Mouse (Mus musculus): ENCODE data around the gene Abhd5.

Gene Abhd5

DNA sequence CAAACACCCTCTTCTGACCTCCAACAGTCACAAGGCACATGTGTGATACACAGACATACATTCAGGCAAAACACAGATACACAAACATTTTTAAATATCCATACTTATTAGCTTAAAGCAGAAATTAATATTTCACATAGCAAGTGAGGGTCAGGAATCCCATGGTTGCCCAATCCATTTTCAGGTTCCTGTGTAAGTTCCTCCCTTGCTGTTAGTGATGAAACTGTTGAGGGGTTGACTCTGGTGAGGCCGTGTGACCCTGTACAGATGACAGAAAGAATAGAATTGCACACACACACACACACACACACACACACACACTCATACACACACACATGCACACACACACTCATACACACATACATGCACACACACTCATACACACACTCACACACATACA lies 63.2 kb downstream of the Abhd5 start:
- DNase-seq (ENCODE audit: low read depth, low spot score) = no peak

DNA sequence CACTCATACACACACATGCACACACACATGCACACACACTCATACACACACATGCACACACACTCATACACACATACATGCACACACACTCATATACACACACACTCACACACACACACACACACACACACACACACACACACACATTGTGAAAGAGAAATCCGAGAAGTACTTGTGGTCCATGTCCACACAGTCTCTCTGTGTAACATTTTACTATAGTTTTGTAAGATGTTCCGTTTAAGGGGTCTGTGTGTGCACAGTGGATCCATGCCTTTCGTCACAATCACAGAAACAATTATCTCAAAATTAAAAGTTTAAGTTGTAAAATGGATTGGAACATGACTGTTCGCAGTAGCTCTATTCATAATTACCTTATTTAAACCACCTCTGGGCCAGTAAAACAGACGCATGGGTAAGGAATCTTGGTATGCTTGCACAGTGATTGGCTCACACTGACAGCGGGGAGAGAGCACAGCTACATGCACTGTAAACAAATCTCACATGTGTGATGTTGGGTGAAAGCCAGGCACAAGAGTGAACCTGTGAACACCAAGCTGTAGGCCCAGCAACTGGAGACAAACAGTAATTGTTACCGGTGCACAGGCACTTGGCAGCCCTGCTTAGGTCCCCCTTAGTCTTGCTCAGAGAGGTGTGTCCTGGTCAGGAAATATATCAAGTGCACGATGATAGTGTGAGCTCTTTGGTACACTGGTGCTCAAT lies 63.8 kb downstream of the Abhd5 start:
- DNase-seq (ENCODE audit: low read depth, low spot score) = no peak

DNA sequence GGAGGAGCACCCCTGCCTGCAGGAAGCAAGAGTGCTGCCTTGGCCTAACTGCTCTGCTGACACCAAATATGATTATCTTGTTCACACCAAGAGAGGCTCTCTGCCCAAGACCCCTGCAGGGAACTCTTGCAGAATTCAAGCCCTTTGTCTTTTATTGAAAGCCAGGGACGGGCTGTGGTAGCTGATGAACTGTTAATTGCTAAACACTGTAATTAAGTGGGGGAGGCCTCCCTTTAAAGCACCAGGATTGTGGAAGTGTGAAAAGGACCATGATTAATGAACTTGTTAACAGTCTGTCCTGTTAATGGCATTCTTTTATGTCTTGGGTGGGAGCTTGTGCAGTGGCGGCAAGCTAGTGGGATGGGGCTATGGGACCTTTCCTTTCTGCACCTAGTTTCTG lies 65.2 kb downstream of the Abhd5 start:
- DNase-seq (ENCODE audit: low read depth, low spot score) = no peak

DNA sequence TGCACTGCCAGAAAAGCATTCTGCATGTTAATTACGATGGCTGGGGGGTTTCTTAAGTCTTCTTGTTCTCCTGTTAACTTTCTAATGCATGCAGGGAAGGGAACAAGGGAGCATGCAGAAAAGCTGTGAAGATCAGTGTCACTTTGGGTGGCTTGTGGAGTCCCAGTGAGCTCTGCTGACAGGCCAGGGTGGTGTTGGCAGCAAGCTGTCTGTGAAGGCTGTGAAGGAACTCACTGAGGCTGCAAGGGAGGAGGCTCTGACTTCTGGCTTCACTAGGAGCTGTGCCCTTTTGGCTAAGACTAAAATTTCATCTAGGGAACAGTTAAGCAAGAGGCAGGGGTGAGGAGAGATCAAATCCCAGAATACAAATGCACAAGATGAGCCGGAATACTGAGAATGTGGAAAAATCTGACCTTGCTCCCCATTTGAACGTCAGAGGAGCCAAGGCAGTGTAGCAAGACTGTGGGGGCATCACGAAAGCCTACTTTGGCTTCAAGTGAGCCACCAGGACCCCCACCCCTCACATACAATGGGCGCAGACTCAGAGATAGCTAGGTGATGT lies 68.9 kb downstream of the Abhd5 start:
- no peak for DNase-seq (ENCODE audit: low read depth, low spot score)

DNA sequence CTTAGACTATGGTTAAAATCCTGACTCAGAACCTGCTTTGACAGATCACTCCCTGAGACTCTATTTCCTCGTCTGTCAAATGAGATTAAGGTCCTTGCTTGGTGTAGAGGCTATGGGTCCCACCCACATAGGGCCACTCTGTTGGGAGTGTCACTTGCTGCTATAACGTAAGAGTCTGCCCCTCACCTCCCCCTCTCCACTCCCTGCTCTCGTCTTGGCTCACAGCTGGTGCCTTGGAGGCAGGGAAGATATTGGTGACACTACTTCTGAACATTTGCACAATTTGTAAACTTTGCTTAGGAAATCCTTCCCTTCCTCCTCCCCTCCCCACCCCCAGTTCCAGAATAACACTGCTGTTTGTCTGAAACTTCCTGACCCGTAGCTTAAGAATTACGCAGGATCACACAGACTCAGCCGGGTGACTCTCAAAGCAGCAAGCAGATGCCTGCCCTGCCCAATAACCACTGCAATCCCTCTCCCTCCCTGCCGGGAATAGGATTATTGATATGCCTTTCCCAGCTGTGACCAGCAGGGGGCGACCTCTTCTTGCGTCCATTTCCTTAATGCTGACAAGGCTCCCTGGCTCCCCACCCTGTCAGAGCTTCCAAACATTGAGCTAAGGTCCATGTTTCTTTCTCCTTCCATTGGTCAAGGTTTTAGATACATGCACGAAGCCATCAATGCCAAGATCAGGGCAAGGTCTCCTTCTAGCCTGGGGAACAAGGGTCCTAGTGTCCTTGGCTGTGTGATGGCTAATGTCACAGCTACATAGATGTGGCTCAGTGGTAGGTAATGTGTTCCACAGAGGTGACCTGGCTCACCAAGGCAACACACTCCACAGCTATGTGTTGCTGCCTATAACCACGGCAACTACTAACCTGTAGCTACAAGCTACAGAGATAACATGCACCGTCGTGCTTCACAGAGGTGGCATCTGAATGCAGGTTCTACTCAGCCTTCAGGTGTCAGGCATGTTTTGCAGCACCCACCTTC lies 69.7 kb downstream of the Abhd5 start:
- peak; percentile 77 for DNase-seq (ENCODE audit: low read depth, low spot score)

DNA sequence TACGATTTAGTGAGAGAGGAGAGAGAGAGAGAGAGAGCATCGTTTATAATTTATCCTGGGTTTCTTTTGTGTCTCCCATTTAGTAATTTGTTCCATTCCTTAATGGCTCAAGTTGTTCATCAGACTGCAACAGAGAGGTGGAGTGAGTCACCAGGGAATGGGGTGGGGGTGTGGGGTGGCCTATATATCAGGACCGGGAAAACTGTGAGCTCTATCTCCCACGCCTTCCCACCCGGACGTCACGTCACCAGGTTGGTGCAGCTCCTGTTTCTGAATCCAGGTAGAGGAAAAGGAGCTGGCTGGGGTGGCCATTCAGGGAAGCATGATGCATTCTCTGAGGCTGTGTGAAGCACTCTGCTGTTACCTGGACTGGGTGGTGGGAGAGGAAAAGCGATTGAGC lies 70.5 kb downstream of the Abhd5 start:
- DNase-seq (ENCODE audit: low read depth, low spot score) = no peak

DNA sequence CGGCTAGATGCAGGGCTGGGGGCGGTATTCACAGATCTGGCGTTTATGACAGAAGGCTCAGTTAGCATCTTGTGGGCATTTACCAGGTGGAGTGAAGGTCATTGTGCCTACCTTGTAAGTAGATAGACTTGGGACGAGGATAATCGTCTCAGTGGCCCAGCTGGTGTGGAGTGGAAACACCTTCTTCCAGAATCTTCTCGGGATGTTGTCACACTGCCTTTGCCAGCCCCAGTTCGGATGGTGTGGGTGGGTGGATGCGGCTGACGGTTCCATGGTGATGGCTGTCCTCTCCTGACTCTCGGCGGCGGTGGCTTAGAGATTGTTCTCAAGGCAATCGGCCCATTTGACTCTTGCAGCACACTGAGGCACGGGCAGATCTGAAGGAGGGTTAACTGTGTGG lies 71.3 kb downstream of the Abhd5 start:
- no peak for DNase-seq (ENCODE audit: low read depth, low spot score)

DNA sequence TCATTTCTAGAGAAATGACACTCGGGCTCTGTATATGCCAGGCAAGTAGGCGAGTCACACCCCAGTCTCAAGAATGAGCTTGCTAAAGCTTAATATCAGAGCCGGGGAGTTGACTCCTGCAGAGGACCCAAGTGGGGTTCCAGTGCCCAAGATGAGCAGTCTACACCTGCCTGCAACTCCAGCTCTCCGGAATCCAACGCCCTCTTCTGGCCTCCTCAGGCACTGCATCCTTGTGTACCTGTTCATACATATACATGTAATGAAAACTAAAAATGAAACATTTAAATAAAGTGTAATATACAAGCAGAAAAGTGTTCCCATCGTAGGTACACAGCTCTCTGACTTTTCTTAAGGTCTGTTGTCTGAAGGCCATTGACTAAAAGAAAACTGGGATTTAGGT lies 71.7 kb downstream of the Abhd5 start:
- peak; percentile 54 for DNase-seq (ENCODE audit: low read depth, low spot score)

DNA sequence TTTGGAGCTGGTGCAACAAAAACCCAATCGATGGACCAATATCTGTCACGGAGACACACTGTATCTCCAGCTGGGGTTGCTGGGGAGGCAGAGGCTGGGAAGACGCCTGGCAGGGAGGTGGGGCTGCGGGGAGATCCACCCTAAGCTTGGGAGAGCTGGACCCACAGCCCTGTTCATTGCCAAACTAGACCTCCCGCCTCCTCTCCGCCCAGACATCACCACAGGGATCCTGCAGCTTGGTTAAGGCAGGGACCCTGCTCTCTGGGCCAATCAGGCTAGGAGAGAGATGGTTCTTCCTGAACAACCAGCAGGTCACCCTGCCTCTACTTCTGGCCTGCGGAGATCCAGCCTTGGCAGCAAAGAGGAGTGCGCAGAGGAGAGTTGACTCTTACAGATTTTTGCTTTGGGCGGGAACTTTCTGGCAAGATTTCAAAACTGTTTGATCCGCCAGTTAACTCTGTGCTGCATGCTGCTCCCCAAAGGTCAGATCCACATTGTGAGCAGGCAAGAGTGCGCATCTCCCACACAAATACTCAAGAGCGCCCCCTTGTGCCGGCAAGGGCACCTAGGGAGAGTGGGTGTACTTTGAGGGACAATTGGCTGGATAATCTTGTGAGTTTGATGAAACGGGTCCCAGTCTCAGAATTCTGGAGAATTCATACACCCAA lies 73.7 kb downstream of the Abhd5 start:
- DNase-seq (ENCODE audit: low read depth, low spot score) = peak; percentile 78

DNA sequence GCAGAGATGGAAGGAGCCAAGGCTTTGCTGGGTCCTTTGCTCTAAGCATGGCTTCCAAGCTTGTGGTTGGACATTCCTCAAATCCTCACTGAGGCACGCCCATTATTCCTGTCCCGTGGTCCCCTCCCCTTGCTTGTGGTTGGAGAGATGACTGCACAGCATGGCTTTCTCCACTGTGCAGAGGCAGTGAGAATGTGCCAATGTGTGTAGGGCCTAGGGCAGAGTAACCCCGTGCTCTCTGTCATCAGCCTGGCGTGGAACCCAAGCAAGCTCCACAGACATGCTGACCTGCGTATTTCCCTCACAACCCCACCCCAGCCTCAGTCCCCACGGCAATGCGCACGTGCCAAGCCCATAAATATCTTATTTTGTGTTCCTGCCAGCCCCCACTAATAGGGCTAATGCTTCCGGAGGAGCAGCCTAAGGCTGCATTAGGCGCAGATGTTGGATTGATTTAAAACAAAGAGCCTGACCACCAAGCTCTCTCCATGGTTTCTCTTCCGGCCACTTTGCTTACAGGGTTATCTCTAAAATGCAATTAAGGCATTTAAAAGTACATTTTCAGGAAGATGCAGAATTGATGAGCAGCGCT lies 77.7 kb downstream of the Abhd5 start:
- DNase-seq (ENCODE audit: low read depth, low spot score) = no peak

DNA sequence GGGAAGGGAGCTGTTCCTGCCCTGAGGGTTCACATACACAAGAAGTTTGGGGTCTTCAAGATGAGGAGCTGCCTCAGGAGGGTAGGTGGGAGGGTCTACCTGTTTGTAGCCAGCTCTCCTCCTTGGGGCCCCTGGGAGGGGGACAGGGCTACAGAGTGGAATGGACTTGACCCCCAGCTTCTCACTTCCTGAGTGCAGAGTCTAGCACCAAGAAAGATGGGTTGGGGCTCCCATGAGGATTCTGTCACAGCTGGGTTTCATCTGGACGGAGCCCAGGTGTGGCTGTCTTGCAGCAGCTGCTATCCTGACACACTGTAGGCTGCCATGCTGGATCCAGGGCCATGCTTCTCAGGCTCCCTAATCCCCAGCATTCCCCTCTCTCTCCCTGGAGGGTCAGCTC lies 78.3 kb downstream of the Abhd5 start:
- DNase-seq (ENCODE audit: low read depth, low spot score) = no peak

All from R1 (cell line).